ENCODE assay signal across 18 mouse cellular contexts in genomic region chr5:117263566-117263965, GRCm38 (mm10).
"Had no signal": no experiment of that assay in that cellular context is flagged by ENCODE, and none has a peak within 500 bp of the region (broad histone marks: within the 10 kb centered on the region; RNA-seq: fewer than 3 reads in every experiment).

No protein-coding gene starts in this region.

- H3K9ac ChIP-seq: kidney, embryonic 15.5 days; liver, embryonic 13.5 days; neural tube, embryonic 12.5 days; neural tube, embryonic 15.5 days; stomach, embryonic 15.5 days had no signal

- H3K4me2 ChIP-seq: kidney, embryonic 15.5 days; liver, embryonic 13.5 days; midbrain, embryonic 11.5 days; neural tube, embryonic 12.5 days; neural tube, embryonic 15.5 days; stomach, embryonic 15.5 days had no signal

- H3K4me3 ChIP-seq: kidney, embryonic 15.5 days; left cerebral cortex, adult 2 months; liver, embryonic 13.5 days; neural tube, embryonic 12.5 days; neural tube, embryonic 15.5 days; stomach, embryonic 15.5 days had no signal

- H3K9me3 ChIP-seq: kidney, embryonic 15.5 days; neural tube, embryonic 15.5 days; stomach, embryonic 15.5 days had no signal

- H3K27ac ChIP-seq: kidney, embryonic 15.5 days; left cerebral cortex, adult 2 months; liver, embryonic 13.5 days; neural tube, embryonic 12.5 days; neural tube, embryonic 15.5 days; stomach, embryonic 15.5 days had no signal

- DNase-seq: kidney, postnatal 10 days; kidney, postnatal 36 days; layer of hippocampus, postnatal 36 days; liver, embryonic 13.5 days; lung, adult 2 months; lung, postnatal 14 days; lung, postnatal 4 days; midbrain, embryonic 14.5 days; right cerebral cortex, adult 18-20 months; right cerebral cortex, postnatal 14 days; right cerebral cortex, postnatal 4 days; thymus, postnatal 4 days had no signal

- H3K27me3 ChIP-seq: kidney, embryonic 15.5 days; liver, embryonic 13.5 days; neural tube, embryonic 12.5 days; neural tube, embryonic 15.5 days; stomach, embryonic 15.5 days had no signal

- H3K4me1 ChIP-seq: kidney, embryonic 15.5 days; liver, embryonic 13.5 days; neural tube, embryonic 12.5 days; neural tube, embryonic 15.5 days; stomach, embryonic 15.5 days had no signal
